Mouse (Mus musculus) kidney, adult 8-10 months (tissue): Measurements from ENCODE around the gene Olfr1189.
"Not testable (repeated sequence)": the region's sequence is repeated elsewhere in the genome, so short reads cannot be mapped to it uniquely, and the experiment has no call there.

Source experiments
- DNase-seq, 2 experiments: peaks; one replicate each; pipeline ENCODE4 v3.0.0; 2022

The Olfr1189 gene

GRCm38 (mm10) chr2:88586154-88586553 lies at the start of gene Olfr1189:
Gene Olfr1189 (plus strand): TSS chr2:88586454.
- no peak for DNase-seq

GRCm38 (mm10) chr2:88556635-88557034 lies 29.6 kb upstream of the Olfr1189 start, which contains the start of gene Olfr1188:
Gene Olfr1188 (plus strand): TSS chr2:88556935.
- no peak for DNase-seq

GRCm38 (mm10) chr2:88572696-88573095 lies 13.6 kb upstream of the Olfr1189 start:
- DNase-seq = not testable (repeated sequence)

- not testable (repeated sequence) for DNase-seq
Observed at GRCm38 (mm10) chr2:88640242-88640641, 54.0 kb downstream of the Olfr1189 start, which contains the start of gene Olfr1191-ps1. Gene Olfr1191-ps1 (plus strand): TSS chr2:88640542.
